Mouse (Mus musculus): ENCODE data around the gene Gm11492.

Gm11492 gene

DNA sequence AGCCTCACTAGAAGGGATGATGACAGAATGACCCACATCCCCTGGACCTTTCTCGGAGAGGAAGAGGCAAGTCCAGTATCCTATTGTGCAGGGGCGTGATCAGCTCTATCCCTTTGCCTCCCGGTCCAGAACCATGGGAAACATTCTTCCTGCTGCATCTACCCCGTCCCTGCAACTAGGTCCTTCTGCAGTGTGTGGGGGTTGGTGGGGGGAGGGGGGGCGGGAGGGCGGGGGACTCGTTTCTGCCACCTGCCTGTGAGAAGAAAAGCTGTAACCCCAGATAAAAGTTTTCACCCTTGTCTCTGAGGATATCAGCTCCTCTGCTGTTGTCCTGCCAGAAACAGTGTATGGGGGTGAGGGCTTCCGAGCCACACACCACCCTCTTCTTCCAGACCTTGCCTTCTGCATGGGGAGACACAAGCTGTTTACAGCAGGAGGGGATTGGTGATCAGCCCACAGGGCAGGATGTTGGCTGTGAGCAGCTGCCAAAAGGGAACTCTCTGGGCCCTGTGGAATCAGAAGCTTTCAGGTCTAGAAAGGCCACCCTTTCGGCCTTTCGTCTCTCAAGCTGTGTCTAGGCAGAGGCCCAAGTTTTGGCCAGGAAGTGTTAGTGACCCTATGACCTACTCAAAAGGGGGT lies 12.6 kb downstream of the Gm11492 start:
- no peak for DNase-seq (ENCODE audit: low spot score in 2 of 2)

- no peak for DNase-seq (ENCODE audit: low spot score in 2 of 2)
These were observed 13.3 kb downstream of the Gm11492 start for GRCm38 (mm10) chr11:87579713-87580112.

DNA sequence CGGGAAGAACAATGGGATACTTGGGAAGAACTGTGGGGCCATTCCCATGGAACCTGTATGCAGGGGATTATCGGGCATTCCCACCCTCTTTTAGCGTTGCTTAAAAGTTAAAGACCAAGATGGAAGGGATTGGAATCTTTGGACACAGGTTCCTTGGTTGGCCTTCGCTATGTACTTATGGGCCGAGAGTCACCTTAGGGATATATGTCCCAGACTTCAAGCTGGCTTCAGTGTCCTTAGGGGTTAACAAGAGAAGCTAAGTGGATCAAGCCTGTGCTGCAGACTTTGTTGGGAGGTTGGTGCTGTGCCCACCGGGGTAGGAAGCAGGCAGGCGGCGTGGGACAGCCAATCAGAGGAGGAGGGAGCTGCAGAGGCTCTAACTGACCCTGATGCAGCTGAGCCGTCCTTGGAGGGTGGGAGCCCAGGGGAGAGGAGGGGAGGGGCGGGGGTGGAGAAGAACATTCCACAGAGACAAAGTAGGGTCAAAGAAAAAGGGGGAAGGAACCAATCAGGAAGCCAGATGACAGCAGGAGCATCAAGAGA lies 14.2 kb downstream of the Gm11492 start:
- no peak for DNase-seq (ENCODE audit: low spot score in 2 of 2)

- no peak for DNase-seq (ENCODE audit: low spot score in 2 of 2)
These were observed 14.9 kb downstream of the Gm11492 start for GRCm38 (mm10) chr11:87581161-87581865.

- DNase-seq (ENCODE audit: low spot score in 2 of 2) = no peak
These were observed 15.7 kb downstream of the Gm11492 start for GRCm38 (mm10) chr11:87581933-87582710.

DNA sequence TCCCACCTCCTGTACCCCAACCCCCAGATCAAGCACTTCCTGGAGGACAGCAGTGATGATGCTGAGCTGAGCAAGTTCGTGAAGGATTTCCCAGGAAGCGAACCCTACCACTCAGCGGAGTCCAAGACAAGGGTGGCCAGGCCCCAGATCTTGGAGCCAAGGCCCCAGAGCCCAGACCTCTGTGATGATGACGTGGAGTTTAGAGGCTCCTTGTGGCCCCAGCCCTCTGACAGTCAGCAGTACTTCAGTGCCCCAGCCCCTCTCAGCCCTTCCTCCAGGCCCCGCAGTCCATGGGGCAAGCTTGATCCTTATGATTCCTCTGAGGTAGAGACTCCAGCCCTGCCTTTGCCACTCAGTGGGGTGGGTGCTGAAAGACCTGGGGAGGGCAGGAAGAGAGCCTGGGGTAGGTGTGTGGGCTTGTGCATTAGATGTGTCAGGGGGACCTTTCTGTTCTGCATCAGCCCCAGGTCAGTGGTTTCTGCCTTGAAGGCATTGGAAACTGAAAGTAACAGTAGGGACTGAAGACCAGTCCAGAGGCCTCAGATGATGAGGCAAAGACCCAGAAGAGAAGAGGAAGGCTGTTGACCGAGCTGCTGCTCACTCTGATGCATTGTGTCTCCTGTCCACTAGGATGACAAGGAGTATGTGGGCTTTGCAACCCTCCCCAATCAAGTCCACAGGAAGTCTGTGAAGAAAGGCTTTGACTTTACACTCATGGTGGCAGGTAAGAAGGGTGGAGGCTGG lies 17.0 kb downstream of the Gm11492 start:
- no peak for DNase-seq (ENCODE audit: low spot score in 2 of 2)

DNA sequence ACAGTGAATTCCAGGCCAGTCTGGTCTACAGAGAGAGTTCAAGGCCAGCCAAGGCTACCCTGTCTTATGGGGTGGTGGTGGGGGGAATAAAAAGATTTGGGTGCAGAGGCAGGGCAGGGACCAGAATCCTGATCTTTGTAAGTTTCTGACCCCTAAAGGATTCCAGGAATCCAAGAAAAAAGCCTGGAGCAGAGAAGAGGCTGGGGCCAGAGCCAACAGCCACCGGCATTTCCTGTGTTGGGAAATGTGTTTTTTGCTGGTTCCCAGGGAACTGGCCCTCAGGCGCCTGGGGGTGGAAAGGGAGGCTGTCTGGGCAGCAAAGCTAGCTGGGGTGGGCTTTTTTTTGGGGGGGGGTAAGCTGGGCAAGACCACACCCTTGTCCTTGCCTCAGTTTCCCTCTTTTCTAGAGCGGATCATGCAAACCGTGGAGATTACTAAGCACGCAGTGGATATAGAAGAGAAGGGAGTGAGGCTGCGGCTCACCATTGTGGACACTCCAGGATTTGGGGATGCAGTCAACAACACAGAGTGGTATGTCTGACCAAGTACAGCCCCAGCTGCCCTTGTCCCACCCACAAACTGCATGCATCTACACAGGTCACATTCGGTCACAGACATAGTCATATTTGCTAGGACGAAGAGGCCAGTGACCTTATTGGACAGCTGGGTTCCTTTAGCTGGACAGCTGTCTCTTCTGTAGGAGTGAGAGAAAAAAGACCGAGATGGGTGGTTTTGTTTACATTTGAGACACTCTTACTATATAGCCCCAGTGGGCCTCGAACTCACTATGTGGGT lies 18.5 kb downstream of the Gm11492 start:
- DNase-seq (ENCODE audit: low spot score in 2 of 2) = no peak

GRCm38 (mm10) chr11:87587211-87587874 lies 20.9 kb downstream of the Gm11492 start:
- no peak for DNase-seq (ENCODE audit: low spot score in 2 of 2)

DNA sequence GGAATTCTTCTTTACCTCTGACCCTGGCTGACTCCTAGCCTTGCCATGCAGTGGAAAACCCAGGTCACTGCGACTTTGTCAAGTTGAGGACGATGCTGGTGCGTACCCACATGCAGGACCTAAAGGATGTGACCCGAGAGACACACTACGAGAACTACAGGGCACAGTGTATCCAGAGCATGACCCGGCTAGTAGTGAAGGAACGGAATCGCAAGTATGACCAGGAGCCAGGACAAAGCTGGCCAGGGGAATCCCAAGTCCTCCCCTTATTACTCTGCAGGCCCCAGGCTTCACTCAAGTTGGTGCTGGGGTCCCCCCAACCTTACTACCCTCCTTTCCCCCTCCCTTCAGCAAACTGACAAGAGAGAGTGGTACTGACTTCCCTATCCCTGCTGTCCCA lies 23.2 kb downstream of the Gm11492 start:
- no peak for DNase-seq (ENCODE audit: low spot score in 2 of 2)

DNA sequence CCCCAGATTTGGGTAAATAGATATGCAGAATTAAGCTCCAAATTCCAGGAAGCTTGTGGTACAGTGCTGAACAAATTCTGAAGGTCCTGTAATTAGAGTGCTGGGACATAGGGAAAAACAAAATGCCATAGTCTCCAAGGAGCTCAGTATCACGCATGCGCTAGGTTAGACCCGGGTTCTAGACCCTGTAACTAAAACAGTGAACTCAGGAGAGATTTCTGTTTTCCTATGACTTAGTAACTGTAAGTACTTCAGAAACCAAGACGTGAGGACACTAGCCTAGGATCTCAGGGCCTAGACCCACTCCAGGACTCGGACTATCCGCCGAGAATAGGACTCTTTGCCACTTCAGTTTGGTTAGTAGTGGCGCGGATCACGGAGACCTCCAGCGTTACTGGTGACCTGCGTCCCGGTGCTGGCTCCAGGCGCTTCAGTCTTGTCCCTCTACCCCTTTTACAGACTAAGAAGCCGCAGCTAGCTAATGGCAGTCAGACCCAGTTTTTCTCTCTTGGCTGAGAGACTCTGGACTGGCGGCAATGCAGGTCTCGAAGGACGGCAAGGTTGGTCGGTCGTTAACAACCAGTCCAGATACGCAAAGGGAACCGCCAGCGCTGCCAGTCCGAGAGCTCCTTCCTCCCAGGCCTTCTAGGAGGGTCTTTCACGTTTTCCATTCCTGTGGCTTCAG lies 24.5 kb downstream of the Gm11492 start:
- peak in 1 of 2 experiments; percentile 43 for DNase-seq (ENCODE audit: low spot score in 2 of 2)

- DNase-seq (ENCODE audit: low spot score in 2 of 2) = peak; percentile 100
These were observed 25.3 kb downstream of the Gm11492 start, which contains the start of gene Mtmr4 for GRCm38 (mm10) chr11:87591526-87592353. Mtmr4 (plus strand) TSS chr11:87592162.

- DNase-seq (ENCODE audit: low spot score in 2 of 2) = no peak
These were observed 25.9 kb downstream of the Gm11492 start for GRCm38 (mm10) chr11:87592354-87592695.

DNA sequence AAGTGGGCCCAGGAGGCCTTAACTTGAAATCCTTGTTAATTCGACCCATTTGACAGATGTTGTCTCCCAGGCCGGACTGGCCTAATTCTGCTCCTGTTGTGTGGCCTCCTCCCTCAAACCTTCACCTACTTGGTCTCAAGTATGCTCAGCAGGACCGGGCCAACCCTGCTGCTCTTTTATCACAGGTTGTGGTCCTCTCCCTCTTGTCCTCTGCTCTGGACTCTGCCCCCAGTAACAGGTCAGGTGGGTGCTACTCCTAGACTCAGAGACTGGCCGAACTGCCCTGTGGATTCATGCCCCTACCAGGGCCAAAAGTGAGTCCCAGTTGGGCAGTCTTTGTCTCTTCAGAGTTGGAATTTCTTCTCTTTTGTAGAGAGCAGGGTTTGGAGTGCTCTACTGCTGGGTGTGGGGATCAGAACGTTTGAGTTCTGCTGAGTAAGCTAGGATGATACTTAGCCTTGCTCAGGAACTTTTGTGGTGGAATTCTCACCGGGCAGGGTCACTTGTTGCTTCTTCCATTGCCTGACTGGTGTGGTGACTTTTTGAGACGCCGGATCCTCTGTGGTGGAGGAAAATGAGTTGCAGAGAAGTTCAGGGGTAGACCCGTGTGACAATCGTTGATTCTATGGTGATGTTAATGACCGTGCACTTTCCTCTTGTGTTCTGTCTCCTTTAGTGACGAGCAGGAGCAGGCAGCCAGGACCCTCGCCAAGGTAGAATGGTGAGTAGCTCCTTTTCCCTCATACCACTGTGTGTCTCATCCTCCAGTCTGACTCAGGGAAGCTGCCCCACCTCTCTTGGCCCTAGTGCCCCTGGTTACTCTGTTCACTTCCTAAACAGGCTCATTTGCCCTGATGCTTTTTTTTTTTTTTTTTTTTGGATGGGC lies 26.5 kb downstream of the Gm11492 start:
- DNase-seq (ENCODE audit: low spot score in 2 of 2) = no peak

DNA sequence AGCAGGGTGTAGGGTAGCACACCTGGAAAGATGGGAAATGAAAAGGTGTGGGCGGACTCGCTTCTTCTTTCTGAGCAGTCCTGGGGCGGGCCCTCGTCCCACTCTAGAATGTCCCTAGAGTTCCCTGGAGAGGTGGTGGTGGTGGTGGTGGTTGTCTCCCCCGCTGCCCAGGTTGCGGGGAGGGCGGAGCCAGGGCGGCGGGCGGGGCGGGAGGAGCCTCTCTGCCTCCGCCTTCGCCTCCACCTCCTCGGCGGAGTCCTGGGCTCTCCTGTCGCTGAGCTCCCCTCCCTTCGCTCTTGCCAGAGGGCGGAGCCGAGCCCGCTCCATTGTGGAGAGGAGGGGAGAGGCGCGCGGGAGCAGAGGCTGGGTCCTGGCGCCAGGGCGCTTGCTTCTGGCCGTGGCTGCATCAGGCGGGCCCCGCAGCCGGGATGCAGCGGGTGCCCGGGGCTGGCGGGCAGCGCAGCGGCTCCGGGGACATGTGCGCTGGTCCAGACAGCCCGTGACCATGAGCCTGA lies 28.9 kb downstream of the Gm11492 start:
- peak; percentile 75 to 81 for DNase-seq (ENCODE audit: low spot score in 2 of 2)

- DNase-seq (ENCODE audit: low spot score in 2 of 2) = no peak
These were observed 29.5 kb downstream of the Gm11492 start for GRCm38 (mm10) chr11:87595976-87596375.

DNA sequence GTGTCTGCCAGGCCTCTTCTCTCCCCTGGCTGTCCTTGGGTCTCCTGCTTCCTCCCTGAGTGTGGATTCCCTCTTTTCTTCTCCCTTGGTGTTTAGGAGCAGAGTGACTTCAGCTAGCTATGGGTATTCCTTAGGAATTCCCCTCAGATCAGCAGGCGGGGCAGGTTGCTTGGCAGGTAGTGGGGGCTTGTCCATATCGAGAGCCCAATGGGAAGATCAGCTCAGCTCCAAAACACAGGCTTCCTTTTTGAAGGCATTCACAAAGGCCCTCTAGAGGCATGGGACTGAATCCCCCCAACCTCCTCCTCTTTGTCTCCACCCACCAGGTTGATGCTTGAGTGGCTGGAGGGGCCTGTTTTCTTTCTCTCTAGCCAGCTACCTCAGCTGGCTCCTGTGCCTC lies 30.0 kb downstream of the Gm11492 start:
- no peak for DNase-seq (ENCODE audit: low spot score in 2 of 2)

DNA sequence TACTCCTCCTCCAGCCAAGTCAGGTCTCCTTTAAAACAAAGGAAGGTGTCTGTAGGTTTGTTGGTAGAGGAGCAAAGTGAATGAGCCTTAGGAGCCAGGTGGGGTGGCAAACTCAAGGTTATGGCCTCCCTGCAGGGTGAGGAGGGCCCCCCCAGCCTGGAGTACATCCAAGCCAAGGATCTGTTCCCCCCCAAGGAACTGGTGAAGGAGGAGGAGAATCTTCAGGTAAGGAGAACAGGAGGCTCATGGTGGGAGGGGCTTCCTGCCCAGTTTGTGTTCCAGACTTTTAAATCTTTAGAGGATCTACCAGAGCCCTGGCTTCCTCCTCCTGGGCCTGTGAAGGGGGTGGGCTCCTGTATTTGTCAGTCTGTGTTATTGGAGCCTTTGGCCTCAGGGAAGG lies 30.6 kb downstream of the Gm11492 start:
- no peak for DNase-seq (ENCODE audit: low spot score in 2 of 2)
